Mouse (Mus musculus): Measurements from ENCODE around the gene Dnah17.

- TF ChIP-seq CTCF (conservative IDR thresholded peaks at IDR 0.05; ENCODE audit: low read length) (no peak), NANOG (IDR thresholded peaks at IDR 0.05; ENCODE audit: borderline replicate concordance, low read length) (no peak)
These were observed 132.1 kb downstream of the Dnah17 start for GRCm38 (mm10) chr11:117998356-117998755.
